Mouse (Mus musculus): ENCODE measurements around the gene Dnajc21. TPM values are rescaled to one million over a fixed set of nuclear protein-coding genes. Genes with fewer than 3 reads are reported as not detected.

Gene Dnajc21
- 15.6 TPM for polyA plus RNA-seq (2014; fragmentation: Illumina TruSeq; extraction: RNeasy Lipid Tissue Mini Kit (QIAGEN cat#74804); ENCODE audit: insufficient read depth, low read depth, low replicate concordance)

GRCm38 (mm10) chr15:10470151-10470831 lies at the start of gene Dnajc21:
TSS of gene Dnajc21 (minus strand) at chr15:10470516.

GRCm38 (mm10) chr15:10485484-10486364 lies 15.4 kb upstream of the Dnajc21 start, which contains the start of the genes Brix1 and Rad1:
TSS of gene Brix1 (minus strand) at chr15:10485947.
TSS of gene Rad1 (plus strand) at chr15:10486018.

Other genes with a start within 250 kb of the Dnajc21 start
- not detected for gene Gm21973, start 145.1 kb downstream of the Dnajc21 start, polyA plus RNA-seq (2014; fragmentation: Illumina TruSeq; extraction: RNeasy Lipid Tissue Mini Kit (QIAGEN cat#74804); ENCODE audit: insufficient read depth, low read depth, low replicate concordance)
- gene Agxt2, start 112.0 kb downstream of the Dnajc21 start, polyA plus RNA-seq (2014; fragmentation: Illumina TruSeq; extraction: RNeasy Lipid Tissue Mini Kit (QIAGEN cat#74804); ENCODE audit: insufficient read depth, low read depth, low replicate concordance) = not detected
- gene Brix1, start 15.4 kb upstream of the Dnajc21 start, polyA plus RNA-seq (2014; fragmentation: Illumina TruSeq; extraction: RNeasy Lipid Tissue Mini Kit (QIAGEN cat#74804); ENCODE audit: insufficient read depth, low read depth, low replicate concordance) = 18.7 TPM
- 13.7 TPM for gene Rad1, start 15.5 kb upstream of the Dnajc21 start, polyA plus RNA-seq (2014; fragmentation: Illumina TruSeq; extraction: RNeasy Lipid Tissue Mini Kit (QIAGEN cat#74804); ENCODE audit: insufficient read depth, low read depth, low replicate concordance)
- gene Ttc23l, start 88.2 kb upstream of the Dnajc21 start, polyA plus RNA-seq (2014; fragmentation: Illumina TruSeq; extraction: RNeasy Lipid Tissue Mini Kit (QIAGEN cat#74804); ENCODE audit: insufficient read depth, low read depth, low replicate concordance) = not detected
- 22.7 TPM for gene Rai14, start 244.1 kb upstream of the Dnajc21 start, polyA plus RNA-seq (2014; fragmentation: Illumina TruSeq; extraction: RNeasy Lipid Tissue Mini Kit (QIAGEN cat#74804); ENCODE audit: insufficient read depth, low read depth, low replicate concordance)